Mouse (Mus musculus) kidney, postnatal 14 days (tissue): ENCODE data around the gene Pdcd11.
"Not testable (repeated sequence)": the region's sequence is repeated elsewhere in the genome, so short reads cannot be mapped to it uniquely, and the experiment has no call there.

Experiments
- DNase-seq: peaks from one replicate; pipeline ENCODE4 v3.0.0; 2022; ENCODE audit warnings: mixed read lengths

The Pdcd11 gene

GRCm38 (mm10) chr19:47128835-47129234, 38.3 kb downstream of the Pdcd11 start:
- no peak for DNase-seq

GRCm38 (mm10) chr19:47130551-47131125, 40.1 kb downstream of the Pdcd11 start:
- DNase-seq: no peak

- no peak for DNase-seq
Measured at GRCm38 (mm10) chr19:47133161-47133560, 42.6 kb downstream of the Pdcd11 start.

GRCm38 (mm10) chr19:47135568-47135967, 45.0 kb downstream of the Pdcd11 start:
- no peak for DNase-seq

- no peak for DNase-seq
Measured at GRCm38 (mm10) chr19:47136170-47136569, 45.6 kb downstream of the Pdcd11 start.

GRCm38 (mm10) chr19:47137051-47137581, 46.5 kb downstream of the Pdcd11 start:
- DNase-seq: peak; percentile 64

- peak; percentile 64 for DNase-seq
Measured at GRCm38 (mm10) chr19:47137771-47138421, 47.3 kb downstream of the Pdcd11 start, which contains the start of gene Calhm2. Calhm2 (minus strand) TSS chr19:47138294.

- DNase-seq: not testable (repeated sequence)
Measured at GRCm38 (mm10) chr19:47139611-47140010, 49.0 kb downstream of the Pdcd11 start.

- no peak for DNase-seq
Measured at GRCm38 (mm10) chr19:47142438-47142837, 51.9 kb downstream of the Pdcd11 start.

GRCm38 (mm10) chr19:47144154-47144553, 53.6 kb downstream of the Pdcd11 start, which contains the start of gene Calhm1:
Calhm1 (minus strand) TSS chr19:47144254.
- DNase-seq: no peak

- DNase-seq: no peak
Measured at GRCm38 (mm10) chr19:47148267-47148847, 57.8 kb downstream of the Pdcd11 start.

GRCm38 (mm10) chr19:47149854-47150253, 59.3 kb downstream of the Pdcd11 start:
- DNase-seq: no peak

- DNase-seq: no peak
Measured at GRCm38 (mm10) chr19:47151332-47152061, 60.9 kb downstream of the Pdcd11 start.

- no peak for DNase-seq
Measured at GRCm38 (mm10) chr19:47152062-47152369, 61.4 kb downstream of the Pdcd11 start.

GRCm38 (mm10) chr19:47153767-47154166, 63.2 kb downstream of the Pdcd11 start:
- no peak for DNase-seq

- DNase-seq: no peak
Measured at GRCm38 (mm10) chr19:47157664-47158063, 67.1 kb downstream of the Pdcd11 start, which contains the start of gene Calhm3. Calhm3 (minus strand) TSS chr19:47157764.

GRCm38 (mm10) chr19:47161669-47162068, 71.1 kb downstream of the Pdcd11 start:
- DNase-seq: no peak

- DNase-seq: no peak
Measured at GRCm38 (mm10) chr19:47163176-47163744, 72.7 kb downstream of the Pdcd11 start.

- DNase-seq: no peak
Measured at GRCm38 (mm10) chr19:47166758-47167157, 76.2 kb downstream of the Pdcd11 start.

- DNase-seq: no peak
Measured at GRCm38 (mm10) chr19:47167617-47168214, 77.1 kb downstream of the Pdcd11 start.

GRCm38 (mm10) chr19:47168223-47168622, 77.7 kb downstream of the Pdcd11 start:
- peak; percentile 45 for DNase-seq

GRCm38 (mm10) chr19:47168793-47169412, 78.3 kb downstream of the Pdcd11 start:
- DNase-seq: peak; percentile 87
